Mouse (Mus musculus): ENCODE results near the gene Nol11. TPM values are rescaled to one million over a fixed set of nuclear protein-coding genes. Genes with fewer than 3 reads are reported as not detected.

Nol11 gene
- polyA plus RNA-seq, 1 experiment from 2014 or later, result 48.8 TPM

DNA sequence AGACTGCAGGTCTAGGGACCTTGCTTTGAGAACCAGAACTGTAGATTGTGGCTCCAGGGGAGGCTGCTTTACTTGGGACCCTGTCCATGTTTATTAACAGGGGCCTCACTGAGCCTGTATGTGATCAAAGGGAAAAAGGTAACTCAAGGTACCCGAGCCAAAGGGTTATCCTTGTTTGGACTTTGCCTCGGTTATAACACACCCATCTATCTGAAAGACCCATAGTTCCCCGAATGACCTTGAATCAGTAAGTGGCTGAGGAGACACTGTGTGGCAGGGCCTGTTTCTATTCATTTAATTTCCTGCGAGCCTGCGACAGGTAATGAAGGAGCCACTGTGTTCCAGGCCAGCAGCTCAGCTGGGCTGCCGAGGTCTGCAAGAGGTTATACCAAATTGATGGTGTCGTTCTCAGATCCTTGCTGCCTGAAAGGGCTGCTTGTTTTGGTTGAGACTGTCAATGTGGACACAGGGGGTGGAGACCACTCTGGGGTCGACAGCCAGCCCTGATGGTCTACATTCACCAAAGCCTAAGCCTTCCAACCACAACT, 34.6 kb upstream of the Nol11 start:
- H3K36me3 ChIP-seq (ENCODE audit: control insufficient read depth, insufficient read depth, low read length), result 0 out of 2 replicates have a peak, but pooled peaks cover 2% of the 10 kb centered on the region
- ATAC-seq (replicated peaks; ENCODE audit: insufficient number of reproducible peaks, low FRiP score, low TSS enrichment), result no peak
- H3K4me1 ChIP-seq (ENCODE audit: control insufficient read depth, insufficient read depth, low read length), result peaks cover 18% of the 10 kb centered on the region
- H3K27me3 ChIP-seq (ENCODE audit: control insufficient read depth, insufficient read depth, low read length), result no peaks in the 10 kb centered on the region
- H3K27ac ChIP-seq (ENCODE audit: low read depth, low read length), result no peak overlapping the region
- 68% methylated on average over 8 of the region's 8 CpGs for WGBS (ENCODE audit: insufficient replicate concordance)
- no peak overlapping the region for H3K4me3 ChIP-seq (ENCODE audit: low read depth, low read length)
- H3K9ac ChIP-seq (ENCODE audit: low read depth, low read length), result no peak overlapping the region
- no peaks in the 10 kb centered on the region for H3K9me3 ChIP-seq (replicated peaks; ENCODE audit: control insufficient read depth, low read length)
- H3K4me2 ChIP-seq, result no peak overlapping the region

DNA sequence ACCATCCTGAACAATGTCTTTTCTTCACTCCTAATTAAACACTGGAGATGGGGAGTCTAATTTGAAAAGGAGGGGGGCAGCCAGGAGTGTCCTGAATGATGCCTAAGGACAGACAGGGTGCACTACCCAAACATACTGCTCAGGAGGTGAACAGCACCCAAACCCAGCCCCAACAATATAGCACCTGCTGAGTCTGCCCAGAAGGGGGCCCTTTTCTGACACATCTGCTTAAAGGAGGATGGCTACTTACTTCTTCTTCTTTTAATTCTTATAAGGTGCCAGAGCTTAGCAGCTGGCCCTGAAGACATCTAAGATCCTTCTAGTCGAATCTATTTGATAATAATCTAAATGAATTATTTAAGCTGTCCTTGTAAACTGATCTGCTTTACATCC, 34.0 kb upstream of the Nol11 start:
- no peak for ATAC-seq (replicated peaks; ENCODE audit: insufficient number of reproducible peaks, low FRiP score, low TSS enrichment)
- Histone ChIP-seq H3K9ac (ENCODE audit: low read depth, low read length) (no peak overlapping the region), H3K36me3 (ENCODE audit: control insufficient read depth, insufficient read depth, low read length) (0 out of 2 replicates have a peak, but pooled peaks cover 2% of the 10 kb centered on the region), H3K4me2 (no peak overlapping the region), H3K4me3 (ENCODE audit: low read depth, low read length) (no peak overlapping the region), H3K27ac (ENCODE audit: low read depth, low read length) (no peak overlapping the region), H3K4me1 (ENCODE audit: control insufficient read depth, insufficient read depth, low read length) (peaks cover 18% of the 10 kb centered on the region), H3K9me3 (replicated peaks; ENCODE audit: control insufficient read depth, low read length) (no peaks in the 10 kb centered on the region), H3K27me3 (ENCODE audit: control insufficient read depth, insufficient read depth, low read length) (no peaks in the 10 kb centered on the region)
- 74% methylated on average over 1 of the region's 1 CpGs for WGBS (ENCODE audit: insufficient replicate concordance)

DNA sequence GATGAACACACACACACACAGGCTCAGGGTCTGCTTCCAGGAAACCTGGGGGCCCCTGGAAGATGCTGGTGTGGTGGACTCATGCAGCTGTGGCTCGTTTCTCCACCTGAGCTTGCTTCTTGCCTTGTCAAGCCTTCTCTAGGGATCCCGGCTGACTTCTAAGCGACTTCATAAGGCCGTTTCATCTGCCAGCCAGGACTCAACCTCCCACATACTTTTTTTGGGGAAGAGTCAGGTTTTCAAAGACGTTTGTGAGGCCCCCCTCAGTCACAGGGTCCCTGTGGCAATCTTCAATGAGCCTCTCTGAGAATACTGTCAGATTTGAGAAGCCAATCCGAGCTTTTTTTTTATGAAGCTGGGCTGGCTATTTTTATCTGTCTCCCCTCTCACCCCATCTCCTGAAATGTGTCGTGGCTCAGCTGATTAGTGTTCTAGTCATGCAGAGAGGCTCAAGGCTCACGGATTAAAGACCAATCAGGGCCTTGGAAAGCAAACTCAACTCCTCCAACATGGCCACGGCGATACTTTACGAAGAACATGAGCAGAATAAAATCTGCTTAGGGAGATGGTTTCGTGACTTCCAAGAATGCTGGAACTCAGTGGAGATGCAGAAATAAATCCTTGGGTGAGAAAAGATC, 33.5 kb upstream of the Nol11 start:
- no peaks in the 10 kb centered on the region for H3K27me3 ChIP-seq (ENCODE audit: control insufficient read depth, insufficient read depth, low read length)
- ATAC-seq (replicated peaks; ENCODE audit: insufficient number of reproducible peaks, low FRiP score, low TSS enrichment), result no peak
- H3K4me1 ChIP-seq (ENCODE audit: control insufficient read depth, insufficient read depth, low read length), result peaks cover 18% of the 10 kb centered on the region
- no peak overlapping the region for H3K9ac ChIP-seq (ENCODE audit: low read depth, low read length)
- H3K9me3 ChIP-seq (replicated peaks; ENCODE audit: control insufficient read depth, low read length), result no peaks in the 10 kb centered on the region
- no peak overlapping the region for H3K27ac ChIP-seq (ENCODE audit: low read depth, low read length)
- H3K4me3 ChIP-seq (ENCODE audit: low read depth, low read length), result no peak overlapping the region
- H3K4me2 ChIP-seq, result no peak overlapping the region
- WGBS (ENCODE audit: insufficient replicate concordance), result 58% methylated on average over 12 of the region's 12 CpGs
- no peaks in the 10 kb centered on the region for H3K36me3 ChIP-seq (ENCODE audit: control insufficient read depth, insufficient read depth, low read length)

DNA sequence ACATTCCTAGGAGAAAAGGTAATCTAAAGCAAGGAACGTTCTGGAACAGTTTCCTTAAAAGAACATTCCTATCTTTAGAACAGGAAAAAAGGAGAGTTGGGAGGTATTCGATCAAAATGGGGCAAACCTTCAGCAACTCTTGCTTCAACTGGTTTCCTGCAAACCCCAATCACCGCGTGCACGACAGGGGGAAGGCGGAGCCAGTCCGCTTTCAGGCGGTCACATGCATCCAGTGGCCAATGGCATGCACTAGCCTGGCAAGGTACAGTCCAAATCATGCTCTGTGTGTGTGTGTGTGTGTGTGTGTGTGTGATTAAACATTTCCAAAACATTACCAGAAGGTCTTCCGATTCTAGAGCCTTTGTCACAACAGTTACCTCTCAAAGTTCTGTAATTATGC, 25.9 kb upstream of the Nol11 start:
- Histone ChIP-seq H3K9ac (ENCODE audit: low read depth, low read length) (no peak overlapping the region), H3K36me3 (ENCODE audit: control insufficient read depth, insufficient read depth, low read length) (no peaks in the 10 kb centered on the region), H3K27ac (ENCODE audit: low read depth, low read length) (no peak overlapping the region), H3K4me2 (no peak overlapping the region), H3K27me3 (ENCODE audit: control insufficient read depth, insufficient read depth, low read length) (no peaks in the 10 kb centered on the region), H3K4me3 (ENCODE audit: low read depth, low read length) (no peak overlapping the region), H3K9me3 (replicated peaks; ENCODE audit: control insufficient read depth, low read length) (no peaks in the 10 kb centered on the region), H3K4me1 (ENCODE audit: control insufficient read depth, insufficient read depth, low read length) (no peaks in the 10 kb centered on the region; the same call in 1 of the 2 replicates)
- 77% methylated on average over 9 of the region's 9 CpGs for WGBS (ENCODE audit: insufficient replicate concordance)
- no peak for ATAC-seq (replicated peaks; ENCODE audit: insufficient number of reproducible peaks, low FRiP score, low TSS enrichment)

DNA sequence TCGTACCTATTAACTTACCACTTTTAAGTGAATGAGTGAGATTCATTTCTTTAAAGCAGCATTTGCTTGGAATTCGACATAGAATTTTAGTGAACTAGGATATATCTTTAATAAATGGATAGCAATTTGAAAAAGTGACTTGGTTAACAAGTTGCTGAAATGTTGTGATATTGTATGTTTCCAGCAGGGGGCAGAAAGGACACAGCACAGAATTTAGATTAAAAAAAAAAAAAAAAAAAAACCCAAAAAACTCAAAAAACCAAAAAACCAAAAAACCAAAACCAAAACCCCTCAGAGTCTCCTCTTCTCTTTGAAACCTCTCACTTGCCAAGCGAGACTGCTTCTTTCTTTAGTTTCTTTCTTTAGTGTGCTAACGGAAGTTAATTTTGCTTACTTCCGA, 24.6 kb upstream of the Nol11 start:
- Histone ChIP-seq H3K27ac (ENCODE audit: low read depth, low read length) (no peak overlapping the region), H3K27me3 (ENCODE audit: control insufficient read depth, insufficient read depth, low read length) (no peaks in the 10 kb centered on the region), H3K4me3 (ENCODE audit: low read depth, low read length) (no peak overlapping the region), H3K9me3 (replicated peaks; ENCODE audit: control insufficient read depth, low read length) (no peaks in the 10 kb centered on the region), H3K4me1 (ENCODE audit: control insufficient read depth, insufficient read depth, low read length) (no peaks in the 10 kb centered on the region; the same call in 1 of the 2 replicates), H3K9ac (ENCODE audit: low read depth, low read length) (no peak overlapping the region), H3K4me2 (no peak overlapping the region), H3K36me3 (ENCODE audit: control insufficient read depth, insufficient read depth, low read length) (no peaks in the 10 kb centered on the region)
- ATAC-seq (replicated peaks; ENCODE audit: insufficient number of reproducible peaks, low FRiP score, low TSS enrichment), result no peak
- 76% methylated on average over 5 of the region's 5 CpGs for WGBS (ENCODE audit: insufficient replicate concordance)

DNA sequence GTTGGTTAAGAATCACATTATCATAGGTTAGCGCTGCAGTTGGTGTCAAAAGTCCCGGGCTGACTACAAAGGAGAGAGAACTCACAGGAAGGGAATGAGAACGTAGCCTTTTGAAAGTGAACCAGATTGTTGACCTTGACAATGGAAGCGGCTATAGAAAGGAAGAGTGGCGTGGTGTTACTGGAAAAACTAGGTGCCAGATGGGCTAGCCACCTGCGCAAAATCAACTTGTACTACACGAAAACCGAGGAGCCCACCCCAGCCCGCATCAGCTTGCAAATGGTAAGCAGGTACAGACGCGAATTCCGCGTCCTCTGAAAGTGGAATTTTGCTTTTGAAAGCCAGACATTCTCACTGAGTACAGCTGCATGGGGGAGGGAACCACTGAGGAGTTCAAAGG, 20.6 kb upstream of the Nol11 start:
- no peaks in the 10 kb centered on the region; the same call in 1 of the 2 replicates for H3K4me1 ChIP-seq (ENCODE audit: control insufficient read depth, insufficient read depth, low read length)
- no peak overlapping the region for H3K27ac ChIP-seq (ENCODE audit: low read depth, low read length)
- WGBS (ENCODE audit: insufficient replicate concordance), result 75% methylated on average over 13 of the region's 13 CpGs
- H3K9ac ChIP-seq (ENCODE audit: low read depth, low read length), result no peak overlapping the region
- no peaks in the 10 kb centered on the region for H3K27me3 ChIP-seq (ENCODE audit: control insufficient read depth, insufficient read depth, low read length)
- no peak overlapping the region for H3K4me2 ChIP-seq
- no peaks in the 10 kb centered on the region for H3K9me3 ChIP-seq (replicated peaks; ENCODE audit: control insufficient read depth, low read length)
- no peak overlapping the region for H3K4me3 ChIP-seq (ENCODE audit: low read depth, low read length)
- H3K36me3 ChIP-seq (ENCODE audit: control insufficient read depth, insufficient read depth, low read length), result no peaks in the 10 kb centered on the region
- ATAC-seq (replicated peaks; ENCODE audit: insufficient number of reproducible peaks, low FRiP score, low TSS enrichment), result no peak

DNA sequence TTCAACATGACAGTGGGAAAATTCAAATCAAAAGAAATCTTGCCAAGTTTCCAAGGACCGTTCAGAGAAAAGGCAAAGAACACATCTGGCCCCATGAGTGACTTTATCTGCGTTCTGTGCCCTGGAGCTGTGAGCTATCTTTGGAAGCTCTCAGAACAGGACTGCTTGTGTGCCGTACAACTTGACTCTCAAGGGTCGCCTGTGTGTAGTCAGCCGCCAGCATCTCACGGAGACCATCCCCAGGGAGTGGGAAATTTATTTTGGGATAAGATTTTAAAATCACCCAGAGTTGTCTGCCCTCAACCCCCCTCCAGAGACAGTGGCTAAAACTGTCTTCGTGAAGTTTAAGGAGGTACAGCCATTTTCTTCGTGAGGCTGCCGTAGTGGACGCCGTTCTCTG, 12.6 kb upstream of the Nol11 start:
- no peaks in the 10 kb centered on the region for H3K9me3 ChIP-seq (replicated peaks; ENCODE audit: control insufficient read depth, low read length)
- H3K36me3 ChIP-seq (ENCODE audit: control insufficient read depth, insufficient read depth, low read length), result no peaks in the 10 kb centered on the region
- 43% methylated on average over 11 of the region's 11 CpGs for WGBS (ENCODE audit: insufficient replicate concordance)
- peak overlapping the region; percentile 80 for H3K27ac ChIP-seq (ENCODE audit: low read depth, low read length)
- peak overlapping the region; percentile 55 for H3K4me2 ChIP-seq
- H3K9ac ChIP-seq (ENCODE audit: low read depth, low read length), result peak overlapping the region; percentile 36; the same call in 1 of the 2 replicates
- H3K4me3 ChIP-seq (ENCODE audit: low read depth, low read length), result peak overlapping the region; percentile 27; the same call in 1 of the 2 replicates
- no peak for ATAC-seq (replicated peaks; ENCODE audit: insufficient number of reproducible peaks, low FRiP score, low TSS enrichment)
- H3K4me1 ChIP-seq (ENCODE audit: control insufficient read depth, insufficient read depth, low read length), result no peaks in the 10 kb centered on the region
- H3K27me3 ChIP-seq (ENCODE audit: control insufficient read depth, insufficient read depth, low read length), result no peaks in the 10 kb centered on the region

DNA sequence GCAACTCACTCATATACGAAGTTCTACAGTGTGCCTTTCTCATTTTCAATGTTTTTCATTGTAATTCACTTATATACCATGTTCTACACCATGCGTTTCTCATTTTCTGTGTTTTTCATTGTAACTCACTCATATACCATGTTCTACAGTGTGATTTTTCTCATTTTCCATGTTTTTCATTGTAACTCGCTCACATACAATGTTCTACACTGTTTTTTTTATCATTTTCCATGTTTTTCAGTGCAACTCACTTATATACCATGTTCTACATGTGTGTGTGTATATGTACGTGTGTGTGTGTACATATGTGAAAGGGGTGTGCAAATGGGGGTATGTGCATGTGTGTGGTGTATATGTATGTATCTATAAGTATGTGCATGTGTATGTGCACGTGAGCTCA, 10.1 kb upstream of the Nol11 start:
- Histone ChIP-seq H3K4me1 (ENCODE audit: control insufficient read depth, insufficient read depth, low read length) (0 out of 2 replicates have a peak, but pooled peaks cover 2% of the 10 kb centered on the region), H3K36me3 (ENCODE audit: control insufficient read depth, insufficient read depth, low read length) (no peaks in the 10 kb centered on the region), H3K4me3 (ENCODE audit: low read depth, low read length) (no peak overlapping the region), H3K4me2 (no peak overlapping the region), H3K27me3 (ENCODE audit: control insufficient read depth, insufficient read depth, low read length) (no peaks in the 10 kb centered on the region), H3K27ac (ENCODE audit: low read depth, low read length) (no peak overlapping the region), H3K9ac (ENCODE audit: low read depth, low read length) (no peak overlapping the region), H3K9me3 (replicated peaks; ENCODE audit: control insufficient read depth, low read length) (no peaks in the 10 kb centered on the region)
- WGBS (ENCODE audit: insufficient replicate concordance), result 76% methylated on average over 5 of the region's 5 CpGs
- no peak for ATAC-seq (replicated peaks; ENCODE audit: insufficient number of reproducible peaks, low FRiP score, low TSS enrichment)

DNA sequence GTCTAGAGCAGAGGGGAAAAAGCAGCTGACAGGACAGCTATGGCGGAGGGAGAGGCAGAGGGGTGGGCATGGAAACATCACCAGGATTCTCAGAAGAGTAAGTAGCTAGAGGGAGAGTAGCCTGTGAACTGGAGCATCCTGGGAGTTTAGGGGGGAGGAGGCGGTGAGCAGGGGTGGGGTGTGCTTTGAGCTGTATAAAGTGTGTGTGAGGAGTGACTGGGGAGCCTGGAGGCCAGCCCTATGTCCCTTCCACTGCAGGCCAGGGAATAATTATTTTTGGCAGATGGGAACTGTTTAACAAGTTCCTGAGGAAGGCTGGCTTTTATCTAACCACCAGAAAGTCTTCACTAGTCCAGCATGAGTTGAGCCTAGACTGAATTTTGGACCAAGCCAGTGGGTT, 6.2 kb upstream of the Nol11 start:
- Histone ChIP-seq H3K4me2 (no peak overlapping the region), H3K27me3 (ENCODE audit: control insufficient read depth, insufficient read depth, low read length) (no peaks in the 10 kb centered on the region), H3K9me3 (replicated peaks; ENCODE audit: control insufficient read depth, low read length) (no peaks in the 10 kb centered on the region), H3K4me3 (ENCODE audit: low read depth, low read length) (no peak overlapping the region), H3K27ac (ENCODE audit: low read depth, low read length) (no peak overlapping the region), H3K36me3 (ENCODE audit: control insufficient read depth, insufficient read depth, low read length) (no peaks in the 10 kb centered on the region), H3K9ac (ENCODE audit: low read depth, low read length) (no peak overlapping the region), H3K4me1 (ENCODE audit: control insufficient read depth, insufficient read depth, low read length) (0 out of 2 replicates have a peak, but pooled peaks cover 2% of the 10 kb centered on the region)
- ATAC-seq (replicated peaks; ENCODE audit: insufficient number of reproducible peaks, low FRiP score, low TSS enrichment), result no peak
- 63% methylated on average over 2 of the region's 2 CpGs for WGBS (ENCODE audit: insufficient replicate concordance)

Data from heart, embryonic 11.5 days (tissue).